Mouse (Mus musculus) heart, embryonic 16.5 days (tissue): ENCODE data around the gene 2410141K09Rik. TPM values are rescaled to one million over a fixed set of nuclear protein-coding genes. Genes with fewer than 3 reads are reported as not detected.
"Not testable (repeated sequence)": the region's sequence is repeated elsewhere in the genome, so short reads cannot be mapped to it uniquely, and the experiment has no call there.

Experiments
- ATAC-seq: fragments of 200-750 bp; cut with Nextera tagmentation; replicated peaks from 2 replicates; pipeline ENCODE4 v1.8.0; 2017; ENCODE audit warnings: moderate number of reproducible peaks; ENCODE audit not compliant: insufficient read depth, low FRiP score; ENCODE audit errors: extremely low read depth
- H3K27ac ChIP-seq: fragments of 300-500 bp; sonication (generic); 2 replicates; pipeline ENCODE4 v1.5.1; 2014; ENCODE audit warnings: mild to moderate bottlenecking, low read length, control low read depth, moderate library complexity
- H3K27me3 ChIP-seq: fragments of 300-500 bp; sonication (generic); 2 replicates; pipeline ENCODE4 v1.6.1; 2014; ENCODE audit warnings: low read length, mixed read lengths; ENCODE audit not compliant: control insufficient read depth, insufficient read depth
- H3K36me3 ChIP-seq: fragments of 300-500 bp; sonication (generic); 2 replicates; pipeline ENCODE4 v1.6.1; 2014; ENCODE audit not compliant: control insufficient read depth, insufficient read depth
- H3K4me1 ChIP-seq: fragments of 300-500 bp; sonication (generic); 2 replicates; pipeline ENCODE4 v1.6.1; 2014; ENCODE audit warnings: low read length, mixed read lengths; ENCODE audit not compliant: control insufficient read depth, insufficient read depth
- H3K4me2 ChIP-seq: fragments of 300-500 bp; sonication (generic); 2 replicates; pipeline ENCODE4 v1.6.1; 2014; ENCODE audit warnings: low read depth, mild to moderate bottlenecking, control low read depth, low read length
- H3K4me3 ChIP-seq: fragments of 300-500 bp; sonication (generic); 2 replicates; pipeline ENCODE4 v1.5.1; 2014; ENCODE audit warnings: mild to moderate bottlenecking, control low read depth, low read length
- H3K9ac ChIP-seq: fragments of 300-500 bp; sonication (generic); 2 replicates; pipeline ENCODE4 v1.6.1; 2014; ENCODE audit warnings: low read length, control low read depth
- H3K9me3 ChIP-seq: fragments of 300-500 bp; sonication (generic); replicated peaks from 2 replicates; pipeline ENCODE4 v1.6.1; 2016; ENCODE audit warnings: low read length; ENCODE audit not compliant: control insufficient read depth
- WGBS: fragments of 180-500 bp; shearing (Covaris S2); extraction: QIAGEN DNeasy Blood & Tissue Kit; methylation state at CpG from one replicate; pipeline ENCODE4 v1.1.7; 2014; 5-methylcytosine and 5-hydroxymethylcytosine counted together
- polyA plus RNA-seq: library from polyadenylated mRNA; unstranded; fragments of >200 nt; fragmentation: Nextera tagmentation; extraction: Ambion mirVana; gene quantifications from 2 replicates; pipeline ENCODE4 v1.2.1, GENCODE M21; 2015

Gene 2410141K09Rik
- not detected in 2 replicates for polyA plus RNA-seq

DNA sequence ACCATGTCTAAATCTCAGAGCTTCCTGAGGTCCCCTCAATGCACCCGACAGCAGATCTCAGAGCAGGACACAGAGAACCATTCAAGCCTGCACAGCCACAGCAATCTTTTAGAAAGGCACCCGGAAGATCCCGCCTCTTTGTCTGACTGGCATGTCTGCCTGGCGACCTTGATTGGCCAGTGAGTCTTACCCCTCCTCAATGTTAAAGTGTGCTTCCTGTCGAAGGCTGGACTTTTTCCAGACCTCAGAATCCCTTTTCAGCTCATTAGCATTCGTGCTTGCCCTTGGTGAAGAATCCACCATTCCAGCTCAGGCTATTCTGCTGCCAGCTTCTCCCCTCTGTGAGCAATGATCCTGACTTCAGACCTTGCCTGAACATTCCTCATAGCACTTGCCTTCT lies at the start of gene 2410141K09Rik:
2410141K09Rik (minus strand) TSS at position 101 of the 400 bp plus-strand sequence.
- H3K9ac ChIP-seq, H3K27me3 ChIP-seq, H3K36me3 ChIP-seq, H3K27ac ChIP-seq, H3K4me1 ChIP-seq, H3K4me2 ChIP-seq, ATAC-seq, H3K4me3 ChIP-seq, H3K9me3 ChIP-seq: not testable (repeated sequence)
- WGBS = no CpG with 5 or more reads among the region's 6 CpGs

DNA sequence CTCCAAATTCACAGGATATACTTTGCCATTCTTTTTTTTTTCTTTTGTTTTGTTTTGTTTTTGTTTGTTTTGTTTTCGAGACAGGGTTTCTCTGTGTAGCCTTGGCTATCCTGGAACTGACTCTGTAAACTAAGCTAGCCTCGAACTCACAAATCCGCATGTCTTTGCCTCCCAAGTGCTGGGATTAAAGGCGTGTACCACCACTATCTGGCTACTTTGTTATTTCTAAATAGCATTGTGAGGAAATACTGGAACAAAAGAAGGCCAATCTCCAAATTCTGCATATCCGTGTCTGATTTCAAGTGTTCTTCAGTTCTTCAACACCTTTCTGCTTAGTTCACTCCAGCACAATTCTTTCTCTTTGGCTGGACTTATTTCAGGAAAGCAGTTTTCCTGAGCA lies 14.1 kb downstream of the 2410141K09Rik start:
- not testable (repeated sequence) for ATAC-seq

DNA sequence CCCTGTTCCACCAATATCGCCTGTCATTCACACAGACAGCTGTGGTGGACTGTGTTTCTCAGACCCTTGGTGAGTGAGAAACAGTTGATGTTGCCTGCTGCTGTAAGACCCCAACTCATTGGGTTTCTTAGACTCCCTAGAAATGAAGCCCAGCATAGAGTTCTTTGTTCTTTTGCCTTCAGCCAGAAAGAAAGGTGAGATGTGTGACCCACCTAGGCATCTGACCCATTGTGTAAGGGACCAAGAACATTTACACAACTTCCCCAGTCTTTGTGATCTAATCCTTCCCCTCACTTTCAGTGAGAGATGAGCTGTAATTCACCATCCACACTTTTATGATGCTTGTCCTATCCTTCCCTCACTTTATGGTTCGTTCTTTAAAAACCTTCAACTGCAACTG lies 26.0 kb downstream of the 2410141K09Rik start:
- H3K4me1 ChIP-seq, H3K4me2 ChIP-seq, H3K27ac ChIP-seq, ATAC-seq, H3K4me3 ChIP-seq, H3K9me3 ChIP-seq, H3K27me3 ChIP-seq, H3K36me3 ChIP-seq, H3K9ac ChIP-seq: not testable (repeated sequence)
- WGBS = no CpG with 5 or more reads among the region's 2 CpGs

More for the DNA sequence above, 14.1 kb downstream of the 2410141K09Rik start:
- H3K4me3 ChIP-seq, H3K4me2 ChIP-seq, H3K27ac ChIP-seq, H3K4me1 ChIP-seq, H3K27me3 ChIP-seq, H3K9ac ChIP-seq, H3K36me3 ChIP-seq, H3K9me3 ChIP-seq: not testable (repeated sequence)
- WGBS = no CpG with 5 or more reads among the region's 5 CpGs

Other genes starting within 250 kb of the 2410141K09Rik start
- gene Gm10772, start 213.5 kb downstream of the 2410141K09Rik start, polyA plus RNA-seq = not detected in 2 replicates